Mouse (Mus musculus) erythroblast, embryonic 14.5 days (primary cell): ENCODE measurements around the gene Picalm.

Experiments used
- GATA1 ChIP-seq: IDR thresholded peaks from 2 replicates; pipeline ENCODE4 v1.6.1; 2012; ENCODE audit warnings: low read length, inconsistent platforms, mixed read lengths
- TAL1 ChIP-seq: IDR thresholded peaks from 3 replicates; pipeline ENCODE4 v1.6.1; 2012; ENCODE audit warnings: low read length, inconsistent platforms, mixed read lengths

DNA sequence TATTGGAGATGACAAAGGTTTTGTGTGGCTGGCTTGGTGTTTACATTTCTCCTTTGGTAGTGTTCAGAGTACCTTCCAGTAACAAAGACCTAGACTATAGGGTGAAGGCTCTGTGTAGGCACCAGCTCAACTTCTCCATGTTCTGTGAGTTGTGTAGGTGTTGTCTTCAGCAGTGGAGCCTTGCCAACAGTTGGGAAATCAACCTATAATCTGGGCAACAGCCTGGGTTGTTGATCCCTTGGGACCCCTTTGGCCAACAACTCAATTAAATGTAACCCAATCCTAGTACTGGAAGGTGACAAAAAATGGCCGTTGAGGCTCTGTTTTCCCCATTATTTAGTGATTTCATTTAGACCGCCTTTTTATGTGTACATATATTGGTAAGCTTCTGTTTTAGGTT lies 80.1 kb downstream of the Picalm start:
- TF ChIP-seq TAL1: no peak
- no peak for TF ChIP-seq GATA1
